Mouse (Mus musculus) liver, embryonic 11.5 days (tissue): ENCODE measurements around the gene Zmym5. TPM values are rescaled to one million over a fixed set of nuclear protein-coding genes. Genes with fewer than 3 reads are reported as not detected.
A peak's percentile ranks its signal among the peaks of the same experiment; 100 is the strongest.
"Not testable (repeated sequence)": the region's sequence is repeated elsewhere in the genome, so short reads cannot be mapped to it uniquely, and the experiment has no call there.

Experiments used
- ATAC-seq: fragments of 200-750 bp; cut with Nextera tagmentation; replicated peaks from 2 replicates; pipeline ENCODE4 v1.8.0; 2017; ENCODE audit warnings: moderate number of reproducible peaks, mild to moderate bottlenecking, moderate TSS enrichment, moderate library complexity; ENCODE audit not compliant: low FRiP score
- DNase-seq: peaks from one replicate; pipeline ENCODE4 v3.0.0-alpha.2; 2017; ENCODE audit warnings: low spot score
- H3K27ac ChIP-seq: fragments of 300-500 bp; sonication (generic); 2 replicates; pipeline ENCODE4 v1.5.1; 2014; ENCODE audit warnings: mild to moderate bottlenecking, low read depth, low read length, control low read depth
- H3K27me3 ChIP-seq: fragments of 300-500 bp; sonication (generic); replicated peaks from 2 replicates; pipeline ENCODE4 v1.6.1; 2014; ENCODE audit warnings: low read length, mixed read lengths; ENCODE audit not compliant: control insufficient read depth, insufficient read depth
- H3K36me3 ChIP-seq: fragments of 300-500 bp; sonication (generic); 2 replicates; pipeline ENCODE4 v1.6.1; 2014; ENCODE audit warnings: mild to moderate bottlenecking, low read length, moderate library complexity, mixed read lengths; ENCODE audit not compliant: control insufficient read depth, insufficient read depth
- H3K4me1 ChIP-seq: fragments of 300-500 bp; sonication (generic); replicated peaks from 2 replicates; pipeline ENCODE4 v1.6.1; 2014; ENCODE audit warnings: low read length, mixed read lengths; ENCODE audit not compliant: control insufficient read depth, insufficient read depth
- H3K4me2 ChIP-seq: fragments of 300-500 bp; sonication (generic); 2 replicates; pipeline ENCODE4 v1.6.1; 2014; ENCODE audit warnings: mild to moderate bottlenecking, control low read depth, moderate library complexity
- H3K4me3 ChIP-seq: fragments of 300-500 bp; sonication (generic); 2 replicates; pipeline ENCODE4 v1.5.1; 2014; ENCODE audit warnings: low read depth, low read length, control low read depth
- H3K9ac ChIP-seq: fragments of 300-500 bp; sonication (generic); 2 replicates; pipeline ENCODE4 v1.6.1; 2014; ENCODE audit warnings: low read depth, low read length, control low read depth
- H3K9me3 ChIP-seq: fragments of 300-500 bp; sonication (generic); 2 replicates; pipeline ENCODE4 v1.6.1; 2016; ENCODE audit warnings: low read length, inconsistent platforms, mixed read lengths; ENCODE audit not compliant: control insufficient read depth
- WGBS: fragments of 180-500 bp; shearing (Covaris S2); extraction: QIAGEN DNeasy Blood & Tissue Kit; methylation state at CpG from one replicate; pipeline ENCODE4 v1.1.7; 2014; 5-methylcytosine and 5-hydroxymethylcytosine counted together
- polyA plus RNA-seq: library from polyadenylated mRNA; unstranded; fragments of >200 nt; fragmentation: Nextera tagmentation; extraction: Ambion mirVana; gene quantifications from 2 replicates; pipeline ENCODE4 v1.2.1, GENCODE M21; 2014

Zmym5 gene
- polyA plus RNA-seq, 1 experiment from 2014 or later = 15.6 TPM

- H3K36me3 ChIP-seq = no peaks in the 10 kb centered on the region
- no peak for ATAC-seq
- H3K27me3 ChIP-seq = no peaks in the 10 kb centered on the region
- no peak overlapping the region for H3K4me3 ChIP-seq
- no peak overlapping the region for H3K27ac ChIP-seq
- no peak for DNase-seq
- H3K9me3 ChIP-seq = no peaks in the 10 kb centered on the region
- H3K9ac ChIP-seq = no peak overlapping the region
- WGBS = 63% methylated on average over 1 of the region's 1 CpGs
- no peak overlapping the region for H3K4me2 ChIP-seq
- H3K4me1 ChIP-seq = peaks cover under 1% of the 10 kb centered on the region; the same call in 1 of the 2 replicates
Measured at GRCm38 (mm10) chr14:56784575-56784974, 26.9 kb downstream of the Zmym5 start.

GRCm38 (mm10) chr14:56778933-56779300 lies 32.6 kb downstream of the Zmym5 start:
- Histone ChIP-seq H3K27me3 (no peaks in the 10 kb centered on the region), H3K4me2 (peak overlapping the region; percentile 90), H3K4me1 (peaks cover 23% of the 10 kb centered on the region), H3K27ac (peak overlapping the region; percentile 96), H3K36me3 (peaks cover 3% of the 10 kb centered on the region; the same call in 1 of the 2 replicates), H3K9ac (peak overlapping the region; percentile 98), H3K9me3 (no peaks in the 10 kb centered on the region), H3K4me3 (peak overlapping the region; percentile 99)
- WGBS = 38% methylated on average over 3 of the region's 3 CpGs
- ATAC-seq (0 out of 2 replicates have a peak, but pooled peaks have one; percentile 15), DNase-seq (no peak)

- WGBS = under 1% methylated on average over 36 of the region's 36 CpGs
Measured at GRCm38 (mm10) chr14:56778200-56778932, 33.1 kb downstream of the Zmym5 start, which contains the start of gene Pspc1. Pspc1 (minus strand) TSS chr14:56778316.

GRCm38 (mm10) chr14:56777360-56778136 lies 34.0 kb downstream of the Zmym5 start:
- Histone ChIP-seq H3K27ac (peak overlapping the region; percentile 96), H3K9me3 (no peaks in the 10 kb centered on the region), H3K36me3 (peaks cover 3% of the 10 kb centered on the region; the same call in 1 of the 2 replicates), H3K27me3 (no peaks in the 10 kb centered on the region), H3K4me3 (peak overlapping the region; percentile 99), H3K4me2 (peak overlapping the region; percentile 90), H3K4me1 (peaks cover 23% of the 10 kb centered on the region), H3K9ac (peak overlapping the region; percentile 98)
- ATAC-seq (peak; percentile 59), DNase-seq (peak; percentile 79)
- under 1% methylated on average over 71 of the region's 71 CpGs for WGBS

More at GRCm38 (mm10) chr14:56778200-56778932, 33.1 kb downstream of the Zmym5 start, which contains the start of gene Pspc1:
- H3K9me3 ChIP-seq = no peaks in the 10 kb centered on the region
- peak within 1 kb of the TSS; percentile 96 for H3K27ac ChIP-seq
- peak; percentile 92 for DNase-seq
- H3K27me3 ChIP-seq = no peaks in the 10 kb centered on the region
- peaks cover 3% of the 10 kb centered on the region; the same call in 1 of the 2 replicates for H3K36me3 ChIP-seq
- H3K9ac ChIP-seq = peak within 1 kb of the TSS; percentile 98
- peaks cover 23% of the 10 kb centered on the region for H3K4me1 ChIP-seq
- peak within 1 kb of the TSS; percentile 99 for H3K4me3 ChIP-seq
- peak; percentile 95 for ATAC-seq
- peak within 1 kb of the TSS; percentile 90 for H3K4me2 ChIP-seq

- DNase-seq (no peak), ATAC-seq (no peak)
- Histone ChIP-seq H3K4me2 (peak overlapping the region; percentile 90), H3K9me3 (no peaks in the 10 kb centered on the region), H3K27me3 (no peaks in the 10 kb centered on the region), H3K4me1 (peaks cover 23% of the 10 kb centered on the region), H3K4me3 (peak overlapping the region; percentile 99), H3K36me3 (peaks cover 6% of the 10 kb centered on the region; the same call in 1 of the 2 replicates), H3K27ac (no peak overlapping the region), H3K9ac (peak overlapping the region; percentile 98)
- 24% methylated on average over 11 of the region's 11 CpGs for WGBS
Measured at GRCm38 (mm10) chr14:56776571-56777238, 34.8 kb downstream of the Zmym5 start.

- peaks cover 23% of the 10 kb centered on the region for H3K4me1 ChIP-seq
- H3K9ac ChIP-seq = no peak overlapping the region
- H3K27ac ChIP-seq = no peak overlapping the region
- H3K9me3 ChIP-seq = no peaks in the 10 kb centered on the region
- peaks cover 11% of the 10 kb centered on the region; the same call in 1 of the 2 replicates for H3K36me3 ChIP-seq
- no peaks in the 10 kb centered on the region for H3K27me3 ChIP-seq
- H3K4me3 ChIP-seq = peak overlapping the region; percentile 34
- DNase-seq (no peak), ATAC-seq (no peak)
- H3K4me2 ChIP-seq = peak overlapping the region; percentile 90
- 60% methylated on average over 4 of the region's 4 CpGs for WGBS
Measured at GRCm38 (mm10) chr14:56775416-56775815, 36.1 kb downstream of the Zmym5 start.

GRCm38 (mm10) chr14:56766438-56766837 lies 45.1 kb downstream of the Zmym5 start:
- not testable (repeated sequence) for H3K4me3 ChIP-seq, DNase-seq, ATAC-seq, H3K4me1 ChIP-seq, H3K9me3 ChIP-seq, H3K4me2 ChIP-seq, H3K9ac ChIP-seq, H3K27ac ChIP-seq, H3K27me3 ChIP-seq
- peaks cover 22% of the 10 kb centered on the region for H3K36me3 ChIP-seq
- 72% methylated on average over 2 of the region's 2 CpGs for WGBS

- peaks cover 29% of the 10 kb centered on the region for H3K36me3 ChIP-seq
- not testable (repeated sequence) for H3K4me1 ChIP-seq, H3K4me2 ChIP-seq, H3K9me3 ChIP-seq, H3K9ac ChIP-seq, H3K27ac ChIP-seq, ATAC-seq, H3K4me3 ChIP-seq, DNase-seq, H3K27me3 ChIP-seq
- 73% methylated on average over 2 of the region's 3 CpGs for WGBS
Measured at GRCm38 (mm10) chr14:56765117-56765516, 46.4 kb downstream of the Zmym5 start.
